In the genomic region with DNA sequence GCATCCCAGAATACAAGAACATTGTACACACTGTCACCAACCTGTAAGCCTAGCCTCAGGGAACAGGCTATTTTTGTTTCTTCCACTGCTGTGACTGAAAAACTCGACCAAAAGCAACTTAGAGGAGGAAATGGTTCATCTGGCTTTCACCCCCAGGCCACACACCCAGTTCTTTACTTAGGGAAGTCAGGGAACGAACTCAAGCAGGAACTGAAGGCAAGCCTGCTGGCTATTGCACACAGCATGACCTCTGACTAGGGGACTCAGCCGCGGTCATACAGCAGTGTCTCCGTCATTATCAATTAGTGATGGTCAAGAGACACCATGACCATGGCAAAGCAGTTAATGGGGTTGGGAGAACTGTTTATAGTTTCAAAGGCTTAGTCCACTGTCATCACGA, we compare ENCODE assay signal across 27 mouse cellular contexts. TPM values are rescaled to one million over a fixed set of nuclear protein-coding genes. Genes with fewer than 3 reads are reported as not detected.
DNase-seq lines count a peak whose midpoint lies in the region; ATAC-seq lines count a peak whose summit lies in the region.
"Had no signal": no experiment of that assay in that cellular context is flagged by ENCODE, and none has a peak within 500 bp of the region (broad histone marks: within the 10 kb centered on the region; RNA-seq: fewer than 3 reads in every experiment).

No protein-coding gene starts in this region.

- no peak overlapping the region for H3K27ac ChIP-seq in midbrain, embryonic 11.5 days (ENCODE audit: low read depth, low read length)
- H3K27ac ChIP-seq in midbrain, embryonic 14.5 days (replicated peaks; ENCODE audit: low read depth, low read length), result no peak overlapping the region
- H3K27ac ChIP-seq: embryonic facial prominence, embryonic 13.5 days; forebrain, embryonic 10.5 days; forebrain, embryonic 15.5 days; hindbrain, postnatal 0 days; intestine, embryonic 15.5 days; limb, embryonic 10.5 days; limb, embryonic 15.5 days; liver, embryonic 13.5 days; neural tube, embryonic 15.5 days had no signal

- WGBS in midbrain, embryonic 11.5 days, result 35% methylated on average over 6 of the region's 6 CpGs
- WGBS in midbrain, embryonic 14.5 days, result 21% methylated on average over 6 of the region's 6 CpGs

- 0 out of 2 replicates have a peak, but pooled peaks have one; percentile 24 for ATAC-seq in midbrain, embryonic 11.5 days (ENCODE audit: low FRiP score)
- ATAC-seq in midbrain, embryonic 14.5 days (ENCODE audit: low FRiP score, low TSS enrichment), result no peak
- ATAC-seq: forebrain, embryonic 15.5 days; hindbrain, postnatal 0 days; intestine, embryonic 15.5 days; lung, postnatal 0 days had no signal

- no peaks in the 10 kb centered on the region for H3K36me3 ChIP-seq in midbrain, embryonic 11.5 days (ENCODE audit: control insufficient read depth, insufficient read depth, low read length)
- no peaks in the 10 kb centered on the region for H3K36me3 ChIP-seq in midbrain, embryonic 14.5 days (ENCODE audit: control insufficient read depth, insufficient read depth, low read length)
- H3K36me3 ChIP-seq: embryonic facial prominence, embryonic 13.5 days; forebrain, embryonic 10.5 days; forebrain, embryonic 15.5 days; intestine, embryonic 15.5 days; limb, embryonic 10.5 days; limb, embryonic 15.5 days; liver, embryonic 13.5 days; neural tube, embryonic 15.5 days had no signal

- H3K4me2 ChIP-seq in midbrain, embryonic 11.5 days, result no peak overlapping the region
- H3K4me2 ChIP-seq in midbrain, embryonic 14.5 days (ENCODE audit: low read length), result no peak overlapping the region
- H3K4me2 ChIP-seq: embryonic facial prominence, embryonic 13.5 days; forebrain, embryonic 15.5 days; intestine, embryonic 15.5 days; limb, embryonic 15.5 days; liver, embryonic 13.5 days; neural tube, embryonic 15.5 days had no signal

- H3K9me3 ChIP-seq in midbrain, embryonic 11.5 days (ENCODE audit: control insufficient read depth, low read length), result no peaks in the 10 kb centered on the region
- H3K9me3 ChIP-seq in midbrain, embryonic 14.5 days (ENCODE audit: control insufficient read depth, low read length), result no peaks in the 10 kb centered on the region
- H3K9me3 ChIP-seq: embryonic facial prominence, embryonic 13.5 days; forebrain, embryonic 10.5 days; forebrain, embryonic 15.5 days; intestine, embryonic 15.5 days; limb, embryonic 10.5 days; limb, embryonic 15.5 days; liver, embryonic 13.5 days; neural tube, embryonic 15.5 days had no signal

- H3K9ac ChIP-seq in midbrain, embryonic 11.5 days (ENCODE audit: low read length), result no peak overlapping the region
- no peak overlapping the region for H3K9ac ChIP-seq in midbrain, embryonic 14.5 days (replicated peaks; ENCODE audit: low read length)
- H3K9ac ChIP-seq: embryonic facial prominence, embryonic 13.5 days; forebrain, embryonic 15.5 days; intestine, embryonic 15.5 days; limb, embryonic 15.5 days; liver, embryonic 13.5 days; neural tube, embryonic 15.5 days had no signal

- H3K4me3 ChIP-seq in midbrain, embryonic 11.5 days (ENCODE audit: low read depth, low read length), result no peak overlapping the region
- H3K4me3 ChIP-seq in midbrain, embryonic 14.5 days (replicated peaks; ENCODE audit: low read depth, low read length), result no peak overlapping the region
- H3K4me3 ChIP-seq: embryonic facial prominence, embryonic 13.5 days; forebrain, embryonic 10.5 days; forebrain, embryonic 15.5 days; intestine, embryonic 15.5 days; limb, embryonic 10.5 days; limb, embryonic 15.5 days; liver, embryonic 13.5 days; neural tube, embryonic 15.5 days had no signal

- no peaks in the 10 kb centered on the region for H3K4me1 ChIP-seq in midbrain, embryonic 11.5 days (ENCODE audit: control insufficient read depth, insufficient read depth, low read length)
- no peaks in the 10 kb centered on the region for H3K4me1 ChIP-seq in midbrain, embryonic 14.5 days (ENCODE audit: control insufficient read depth, insufficient read depth, low read length)
- H3K4me1 ChIP-seq: embryonic facial prominence, embryonic 13.5 days; forebrain, embryonic 15.5 days; intestine, embryonic 15.5 days; limb, embryonic 15.5 days; neural tube, embryonic 15.5 days had no signal

- DNase-seq in midbrain, embryonic 11.5 days (ENCODE audit: low spot score, missing footprints), result no peak
- no peak for DNase-seq in midbrain, embryonic 14.5 days
- peak; percentile 9 for DNase-seq in embryo, embryonic 11 days
- DNase-seq in mesoderm, embryonic 11.5 days (ENCODE audit: low read depth, low spot score), result peak; percentile 14
- DNase-seq in layer of hippocampus, adult 18-20 months (ENCODE audit: low spot score in 2 of 2), result no peak
- DNase-seq in urinary bladder, postnatal 4 days (ENCODE audit: low spot score in 2 of 2), result no peak
- DNase-seq: adrenal gland, adult 8-10 months; B cell, adult 2 months; cerebellum, adult 2 months; cerebellum, postnatal 14 days; heart, postnatal 14 days; kidney, adult 8-10 months; kidney, postnatal 10 days; layer of hippocampus, adult 9-11 months; liver, embryonic 13.5 days; lung, adult 18-20 months; right cerebral cortex, postnatal 4 days; thymus, postnatal 4 days had no signal

- H3K27me3 ChIP-seq in midbrain, embryonic 11.5 days (ENCODE audit: control insufficient read depth, insufficient read depth, low read length), result no peaks in the 10 kb centered on the region
- no peaks in the 10 kb centered on the region for H3K27me3 ChIP-seq in midbrain, embryonic 14.5 days (ENCODE audit: control insufficient read depth, insufficient read depth, low read length)
- H3K27me3 ChIP-seq: embryonic facial prominence, embryonic 13.5 days; forebrain, embryonic 15.5 days; intestine, embryonic 15.5 days; limb, embryonic 15.5 days; liver, embryonic 13.5 days; neural tube, embryonic 15.5 days had no signal

RNA-seq across cellular contexts. Expression of a gene that starts 10.5 kb away (rescaled TPM):
- polyA plus RNA-seq in midbrain, embryonic 11.5 days (2014; fragmentation: Nextera tagmentation; extraction: Ambion mirVana), result 147 and 155 TPM in 2 replicates
- polyA plus RNA-seq in midbrain, embryonic 14.5 days (2014; fragmentation: Nextera tagmentation; extraction: Ambion mirVana), result 191 and 211 TPM in 2 replicates
- 100 to 1,000 TPM; 154 to 174 TPM for total RNA-seq in layer of hippocampus, adult 18-20 months (2021)

RNA-seq across cellular contexts. Expression of a gene that starts 49.1 kb away (rescaled TPM):
- 1.1 and 1.4 TPM in 2 replicates for polyA plus RNA-seq in midbrain, embryonic 11.5 days (2014; fragmentation: Nextera tagmentation; extraction: Ambion mirVana)
- 0.63 and 0.74 TPM in 2 replicates for polyA plus RNA-seq in midbrain, embryonic 14.5 days (2014; fragmentation: Nextera tagmentation; extraction: Ambion mirVana)
- under 1 TPM in 1 of 2 experiments, not detected in 1; 0.28 TPM for total RNA-seq in layer of hippocampus, adult 18-20 months (2021)

Comparison
In these comparisons a context has a peak if more than half of its experiments do, and no peak if none do; other contexts are left out.
1. DNase-seq: peak in embryo, embryonic 11 days (single experiment) and mesoderm, embryonic 11.5 days (single experiment); none in midbrain, embryonic 11.5 days (single experiment), midbrain, embryonic 14.5 days (single experiment), layer of hippocampus, adult 18-20 months (0 of 2) and urinary bladder, postnatal 4 days (0 of 2).